Mouse (Mus musculus) midbrain, embryonic 11.5 days (tissue): ENCODE measurements at regions not wholly inside any gene's neighbourhood (a gene's known extent, or its start where the extent isn't known, plus 50 kb on each side); places are given as distances from the start of the nearest gene placed in this dataset.
A peak's percentile ranks its signal among the peaks of the same experiment; 100 is the strongest.

Source experiments
- ATAC-seq: fragments of 200-750 bp; cut with Nextera tagmentation; 2 replicates; pipeline ENCODE4 v1.8.0; 2017; ENCODE audit warnings: moderate TSS enrichment, moderate library complexity; ENCODE audit not compliant: low FRiP score
- DNase-seq: peaks from one replicate; pipeline ENCODE4 v3.0.0; 2015; ENCODE audit warnings: low spot score; ENCODE audit errors: missing footprints
- H3K27ac ChIP-seq: fragments of 300-500 bp; sonication (generic); 2 replicates; pipeline ENCODE4 v1.5.1; 2014; ENCODE audit warnings: low read depth, low read length
- H3K27me3 ChIP-seq: fragments of 300-500 bp; sonication (generic); 2 replicates; pipeline ENCODE4 v1.6.1; 2014; ENCODE audit warnings: mild to moderate bottlenecking, low read length, moderate library complexity, mixed read lengths; ENCODE audit not compliant: control insufficient read depth, insufficient read depth
- H3K36me3 ChIP-seq: fragments of 300-500 bp; sonication (generic); 2 replicates; pipeline ENCODE4 v1.6.1; 2014; ENCODE audit warnings: mild to moderate bottlenecking, low read length, moderate library complexity, mixed read lengths; ENCODE audit not compliant: control insufficient read depth, insufficient read depth
- H3K4me1 ChIP-seq: fragments of 300-500 bp; sonication (generic); 2 replicates; pipeline ENCODE4 v1.6.1; 2014; ENCODE audit warnings: low read length; ENCODE audit not compliant: control insufficient read depth, insufficient read depth
- H3K4me2 ChIP-seq: fragments of 300-500 bp; sonication (generic); 2 replicates; pipeline ENCODE4 v1.6.1; 2014; ENCODE audit warnings: mild to moderate bottlenecking, moderate library complexity
- H3K4me3 ChIP-seq: fragments of 300-500 bp; sonication (generic); 2 replicates; pipeline ENCODE4 v1.5.1; 2014; ENCODE audit warnings: low read depth, low read length
- H3K9ac ChIP-seq: fragments of 300-500 bp; sonication (generic); 2 replicates; pipeline ENCODE4 v1.6.1; 2014; ENCODE audit warnings: low read length
- H3K9me3 ChIP-seq: fragments of 300-500 bp; sonication (generic); 2 replicates; pipeline ENCODE4 v1.6.1; 2016; ENCODE audit warnings: low read length; ENCODE audit not compliant: control insufficient read depth
- WGBS: fragments of 180-500 bp; shearing (Covaris S2); extraction: QIAGEN DNeasy Blood & Tissue Kit; methylation state at CpG from one replicate; pipeline ENCODE4 v1.1.7; 2014; 5-methylcytosine and 5-hydroxymethylcytosine counted together

- Histone ChIP-seq H3K27ac (no peak overlapping the region), H3K9me3 (no peaks in the 10 kb centered on the region), H3K36me3 (no peaks in the 10 kb centered on the region), H3K9ac (no peak overlapping the region), H3K4me3 (no peak overlapping the region), H3K4me1 (no peaks in the 10 kb centered on the region), H3K27me3 (no peaks in the 10 kb centered on the region), H3K4me2 (no peak overlapping the region)
- WGBS, result 96% methylated on average over 3 of the region's 3 CpGs
- no peak for ATAC-seq
- DNase-seq, result peak; percentile 45
Observed at GRCm38 (mm10) chr14:26361206-26361605, 103.4 kb downstream of the Duxbl3 start.
